Mouse (Mus musculus) liver, embryonic 14.5 days (tissue): Measurements from ENCODE around the gene Arpp21. TPM values are rescaled to one million over a fixed set of nuclear protein-coding genes. Genes with fewer than 3 reads are reported as not detected.

Source experiments
- ATAC-seq: fragments of 200-750 bp; cut with Nextera tagmentation; 2 replicates; pipeline ENCODE4 v1.8.0; 2017; ENCODE audit warnings: moderate number of reproducible peaks, mild to moderate bottlenecking, moderate library complexity; ENCODE audit not compliant: insufficient read depth
- DNase-seq, 3 experiments: peaks; one replicate each; pipeline ENCODE4 v3.0.0-alpha.2; 2012 to 2013; ENCODE audit warnings: low read depth in 3 of 3, low spot score in 3 of 3
- H3K27ac ChIP-seq: fragments of 300-500 bp; sonication (generic); 2 replicates; pipeline ENCODE4 v1.5.1; 2014; ENCODE audit warnings: moderate library complexity, mild to moderate bottlenecking, control low read depth, inconsistent platforms
- H3K27me3 ChIP-seq: fragments of 300-500 bp; sonication (generic); 2 replicates; pipeline ENCODE4 v1.6.1; 2014; ENCODE audit warnings: mild to moderate bottlenecking, low read length, moderate library complexity; ENCODE audit not compliant: control insufficient read depth, insufficient read depth
- H3K36me3 ChIP-seq: fragments of 300-500 bp; sonication (generic); replicated peaks from 2 replicates; pipeline ENCODE4 v1.6.1; 2014; ENCODE audit warnings: low read depth; ENCODE audit not compliant: control insufficient read depth, insufficient read depth
- H3K4me1 ChIP-seq, 2 experiments: fragments of 200-500 bp in 1 of 2; fragments of 300-500 bp in 1 of 2; sonication (generic) in 1 of 2; replicated peaks; 2 replicates each; pipeline ENCODE4 v1.6.1; 2012 to 2014; ENCODE audit warnings: antibody characterized with exemption in 1 of 2, inconsistent platforms in 1 of 2, low read length in 1 of 2; ENCODE audit not compliant: control insufficient read depth in 2 of 2, insufficient read depth in 2 of 2
- H3K4me2 ChIP-seq: fragments of 300-500 bp; sonication (generic); 2 replicates; pipeline ENCODE4 v1.6.1; 2014; ENCODE audit warnings: low read depth, mild to moderate bottlenecking, control low read depth, moderate library complexity
- H3K4me3 ChIP-seq, 2 experiments: fragments of 200-500 bp in 1 of 2; fragments of 300-500 bp in 1 of 2; sonication (generic) in 1 of 2; 2 replicates each; pipeline ENCODE4 v1.5.1; 2012 to 2014; ENCODE audit warnings: low read depth in 2 of 2, low read length in 2 of 2, mild to moderate bottlenecking in 2 of 2, control low read depth in 1 of 2, inconsistent platforms in 1 of 2, moderate library complexity in 1 of 2; ENCODE audit not compliant: insufficient read depth in 1 of 2
- H3K9ac ChIP-seq: fragments of 300-500 bp; sonication (generic); replicated peaks from 2 replicates; pipeline ENCODE4 v1.6.1; 2014; ENCODE audit warnings: mild to moderate bottlenecking, control low read depth, moderate library complexity
- H3K9me3 ChIP-seq: fragments of 300-500 bp; sonication (generic); 2 replicates; pipeline ENCODE4 v1.6.1; 2016; ENCODE audit warnings: low read length, mixed read lengths; ENCODE audit not compliant: control insufficient read depth
- CTCF ChIP-seq: IDR thresholded peaks from 2 replicates; pipeline ENCODE4 v1.5.1; 2016; ENCODE audit warnings: antibody characterized with exemption, low read depth, control low read depth
- EP300 ChIP-seq: IDR thresholded peaks from 2 replicates; pipeline ENCODE4 v1.6.1; 2016; ENCODE audit warnings: antibody characterized with exemption, low read depth
- WGBS: fragments of 180-500 bp; shearing (Covaris S2); extraction: QIAGEN DNeasy Blood & Tissue Kit; methylation state at CpG from one replicate; pipeline ENCODE4 v1.1.7; 2014; ENCODE audit not compliant: insufficient replicate concordance; 5-methylcytosine and 5-hydroxymethylcytosine counted together
- polyA plus RNA-seq, 2 experiments: library from polyadenylated mRNA; depleted of rRNA in 1 of 2; stranded (reverse) in 1 of 2; unstranded in 1 of 2; fragments of >200 nt; fragmentation: Nextera tagmentation in 1 of 2; extraction: Ambion mirVana in 1 of 2; gene quantifications; 2 replicates each; pipeline versions ENCODE4 v1.2.1 to v1.2.3; 2012 to 2014

Arpp21 gene
- polyA plus RNA-seq, 2 experiments: 0.36 to 0.42 TPM

DNA sequence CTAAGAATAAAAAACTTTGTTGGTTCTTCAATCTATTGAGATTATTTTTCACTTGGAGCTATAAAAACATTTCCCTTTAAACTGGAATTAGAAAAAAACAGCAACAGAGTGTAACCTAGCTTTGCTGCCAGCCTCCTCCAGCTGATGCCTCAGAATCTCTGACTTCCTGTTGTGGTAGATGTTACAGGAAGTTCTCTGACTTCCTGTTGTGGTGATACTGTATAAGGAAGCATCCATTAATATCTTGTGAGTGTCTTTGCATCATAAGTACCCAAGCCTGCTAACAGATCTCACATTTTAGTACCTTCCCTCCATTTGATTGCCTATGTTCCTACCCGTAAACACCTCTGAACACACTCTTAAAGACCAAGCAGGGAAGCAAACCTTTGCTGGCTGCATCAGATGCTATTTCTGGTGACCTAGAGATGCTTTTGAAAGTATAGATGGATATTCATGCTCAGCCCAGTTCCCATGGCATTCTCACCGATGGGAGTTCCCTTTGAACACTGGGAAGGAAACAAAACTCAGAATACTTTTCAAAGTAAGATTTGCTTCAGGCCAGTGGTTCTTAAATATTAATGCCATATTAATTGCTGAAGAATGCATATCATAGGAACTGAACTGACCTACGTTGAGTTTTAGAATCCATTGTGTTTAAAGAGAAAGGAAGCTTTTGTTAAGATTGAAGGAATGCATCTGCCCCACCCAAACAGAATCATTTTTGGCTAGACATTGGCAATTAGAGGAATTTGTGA lies 134.7 kb downstream of the Arpp21 start:
- H3K36me3 ChIP-seq: no peaks in the 10 kb centered on the region
- H3K4me3 ChIP-seq: no peak overlapping the region
- ATAC-seq (no peak), DNase-seq (no peak)
- H3K9ac ChIP-seq: no peak overlapping the region
- TF ChIP-seq EP300: no peak
- no peak for TF ChIP-seq CTCF
- WGBS: 56% methylated on average over 3 of the region's 3 CpGs
- H3K4me2 ChIP-seq: no peak overlapping the region
- H3K27me3 ChIP-seq: no peaks in the 10 kb centered on the region
- no peak overlapping the region for H3K27ac ChIP-seq
- no peaks in the 10 kb centered on the region for H3K9me3 ChIP-seq
- no peaks in the 10 kb centered on the region for H3K4me1 ChIP-seq

DNA sequence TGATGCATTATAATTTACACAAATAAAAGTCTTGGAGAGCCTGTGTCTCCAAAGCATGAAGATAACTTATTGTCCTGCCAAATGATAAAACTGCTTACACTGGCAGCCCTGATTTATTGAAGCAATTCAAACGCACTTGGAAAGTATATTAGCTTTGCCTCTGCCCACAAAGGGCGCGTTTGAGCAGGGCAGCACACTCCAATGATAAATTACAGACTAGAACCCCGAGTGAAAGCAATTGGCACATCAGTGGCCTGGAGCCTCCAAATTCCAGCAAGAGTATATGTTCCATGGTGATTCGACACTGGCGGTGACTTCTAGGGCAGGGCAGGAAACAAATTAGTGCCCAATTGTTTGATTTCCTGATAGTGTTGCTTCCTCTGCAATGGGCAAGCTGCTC lies 137.5 kb downstream of the Arpp21 start:
- 60% methylated on average over 6 of the region's 6 CpGs for WGBS
- no peak overlapping the region for H3K4me2 ChIP-seq

GRCm38 (mm10) chr9:112095708-112096107 lies 140.0 kb downstream of the Arpp21 start:
- H3K36me3 ChIP-seq: no peaks in the 10 kb centered on the region
- H3K4me2 ChIP-seq: no peak overlapping the region
- WGBS: 55% methylated on average over 5 of the region's 5 CpGs
- no peaks in the 10 kb centered on the region for H3K4me1 ChIP-seq
- DNase-seq (no peak), ATAC-seq (no peak)
- H3K9ac ChIP-seq: no peak overlapping the region
- no peak overlapping the region for H3K27ac ChIP-seq
- H3K9me3 ChIP-seq: no peaks in the 10 kb centered on the region
- no peaks in the 10 kb centered on the region for H3K27me3 ChIP-seq
- no peak overlapping the region for H3K4me3 ChIP-seq
- no peak for TF ChIP-seq EP300
- TF ChIP-seq CTCF: no peak

More for the DNA sequence above, 137.5 kb downstream of the Arpp21 start:
- no peak overlapping the region for H3K9ac ChIP-seq
- no peak overlapping the region for H3K27ac ChIP-seq
- no peak for TF ChIP-seq EP300
- TF ChIP-seq CTCF: no peak
- DNase-seq (no peak), ATAC-seq (no peak)
- no peaks in the 10 kb centered on the region for H3K9me3 ChIP-seq
- no peak overlapping the region for H3K4me3 ChIP-seq
- no peaks in the 10 kb centered on the region for H3K4me1 ChIP-seq
- no peaks in the 10 kb centered on the region for H3K27me3 ChIP-seq
- no peaks in the 10 kb centered on the region for H3K36me3 ChIP-seq

GRCm38 (mm10) chr9:112095198-112095597 lies 140.5 kb downstream of the Arpp21 start:
- no peak for TF ChIP-seq CTCF
- no peak for TF ChIP-seq EP300
- Histone ChIP-seq H3K4me1 (no peaks in the 10 kb centered on the region), H3K36me3 (no peaks in the 10 kb centered on the region), H3K4me2 (no peak overlapping the region), H3K9me3 (no peaks in the 10 kb centered on the region), H3K27me3 (no peaks in the 10 kb centered on the region), H3K9ac (no peak overlapping the region), H3K27ac (no peak overlapping the region), H3K4me3 (no peak overlapping the region)
- WGBS: 52% methylated on average over 2 of the region's 2 CpGs
- no peak for DNase-seq
- no peak for ATAC-seq

- H3K27me3 ChIP-seq: no peaks in the 10 kb centered on the region
- no peaks in the 10 kb centered on the region for H3K36me3 ChIP-seq
- H3K9me3 ChIP-seq: no peaks in the 10 kb centered on the region
- H3K9ac ChIP-seq: no peak overlapping the region
- no peak overlapping the region for H3K4me3 ChIP-seq
- no peak overlapping the region for H3K4me2 ChIP-seq
- no peaks in the 10 kb centered on the region for H3K4me1 ChIP-seq
- 64% methylated on average over 2 of the region's 2 CpGs for WGBS
- ATAC-seq: no peak
- no peak for DNase-seq
- TF ChIP-seq EP300 (no peak), CTCF (no peak)
- H3K27ac ChIP-seq: no peak overlapping the region
Observed at GRCm38 (mm10) chr9:112078903-112079302, 156.8 kb downstream of the Arpp21 start.
